Comparison of ENCODE assay signal across 8 mouse cellular contexts in genomic region chr8:108887256-108887615, GRCm38 (mm10).
A peak's percentile ranks its signal among the peaks of the same experiment; 100 is the strongest.
DNase-seq lines count a peak whose midpoint lies in the region; ATAC-seq and TF ChIP-seq lines count a peak whose summit lies in the region.

No protein-coding gene starts in this region.

- ATAC-seq in hindbrain, embryonic 12.5 days (ENCODE audit: low FRiP score), result no peak
- ATAC-seq in midbrain, embryonic 14.5 days (ENCODE audit: low FRiP score, low TSS enrichment), result no peak

- H3K27me3 ChIP-seq in C2C12 (ENCODE audit: control insufficient read depth, insufficient read depth, insufficient read length), result no peaks in the 10 kb centered on the region
- H3K27me3 ChIP-seq in hindbrain, embryonic 12.5 days, result no peaks in the 10 kb centered on the region
- no peaks in the 10 kb centered on the region for H3K27me3 ChIP-seq in midbrain, embryonic 14.5 days (ENCODE audit: control insufficient read depth, insufficient read depth, low read length)

- no peaks in the 10 kb centered on the region for H3K9me3 ChIP-seq in hindbrain, embryonic 12.5 days (replicated peaks)
- no peaks in the 10 kb centered on the region for H3K9me3 ChIP-seq in midbrain, embryonic 14.5 days (ENCODE audit: control insufficient read depth, low read length)

- H3K4me2 ChIP-seq in hindbrain, embryonic 12.5 days (replicated peaks), result peak overlapping the region; percentile 38; the same call in 1 of the 2 replicates
- H3K4me2 ChIP-seq in midbrain, embryonic 14.5 days (ENCODE audit: low read length), result no peak overlapping the region

- peaks cover 2% of the 10 kb centered on the region for H3K36me3 ChIP-seq in C2C12 (ENCODE audit: control insufficient read depth, insufficient read depth)
- H3K36me3 ChIP-seq in hindbrain, embryonic 12.5 days, result no peaks in the 10 kb centered on the region
- H3K36me3 ChIP-seq in midbrain, embryonic 14.5 days (ENCODE audit: control insufficient read depth, insufficient read depth, low read length), result no peaks in the 10 kb centered on the region

- no peak overlapping the region for H3ac ChIP-seq in C2C12 (ENCODE audit: control insufficient read depth, insufficient read length, low read depth)

- DNase-seq in gastrocnemius, postnatal 10 days, result peak; percentile 19
- DNase-seq in gastrocnemius, postnatal 36 days, result no peak
- no peak for DNase-seq in midbrain, embryonic 14.5 days
- DNase-seq in frontal cortex, postnatal 25 days (ENCODE audit: low spot score in 2 of 2), result no peak
- no peak for DNase-seq in embryo, embryonic 9.5 days (ENCODE audit: extremely low spot score)
- no peak for DNase-seq in retina, embryonic 14.5 days (ENCODE audit: low spot score)

- TF ChIP-seq CTCF in C2C12 (IDR thresholded peaks at IDR 0.05; ENCODE audit: control insufficient read depth, insufficient read depth, insufficient read length), result no peak

- intact Hi-C loops in gastrocnemius, postnatal 36 days (cut with DNase I), result loop anchor here (2.0 kb wide), 1 partner anchor 24 kb away; no protein-coding TSS in a partner anchor

- H3K9ac ChIP-seq in hindbrain, embryonic 12.5 days, result no peak overlapping the region
- no peak overlapping the region for H3K9ac ChIP-seq in midbrain, embryonic 14.5 days (replicated peaks; ENCODE audit: low read length)

- H3K4me1 ChIP-seq in hindbrain, embryonic 12.5 days, result peaks cover 61% of the 10 kb centered on the region
- peaks cover 51% of the 10 kb centered on the region for H3K4me1 ChIP-seq in midbrain, embryonic 14.5 days (ENCODE audit: control insufficient read depth, insufficient read depth, low read length)

- H3K4me3 ChIP-seq in C2C12 (ENCODE audit: insufficient read depth, poor library complexity, severe bottlenecking), result peak overlapping the region; percentile 14
- no peak overlapping the region for H3K4me3 ChIP-seq in hindbrain, embryonic 12.5 days
- no peak overlapping the region for H3K4me3 ChIP-seq in midbrain, embryonic 14.5 days (replicated peaks; ENCODE audit: low read depth, low read length)

- H3K79me2 ChIP-seq in C2C12 (ENCODE audit: control insufficient read depth, insufficient read depth), result peaks cover 9% of the 10 kb centered on the region

- H3K79me3 ChIP-seq in C2C12 (ENCODE audit: low read depth), result peaks cover 2% of the 10 kb centered on the region

- H3K27ac ChIP-seq in hindbrain, embryonic 12.5 days, result peak overlapping the region; percentile 56; the same call in 1 of the 2 replicates
- H3K27ac ChIP-seq in midbrain, embryonic 14.5 days (replicated peaks; ENCODE audit: low read depth, low read length), result peak overlapping the region; percentile 67

- WGBS in hindbrain, embryonic 12.5 days, result 75% methylated on average over 14 of the region's 14 CpGs
- 66% methylated on average over 14 of the region's 14 CpGs for whole genome bisulfite sequencing in midbrain, embryonic 14.5 days

TF ChIP-seq in C2C12, 6 proteins besides CTCF, POLR2A, EP300 and RAD21:
- TF ChIP-seq FOSL1 (IDR thresholded peaks at IDR 0.05; ENCODE audit: insufficient read depth, low read length, poor library complexity, severe bottlenecking) (no peak), USF1 (IDR thresholded peaks at IDR 0.05; ENCODE audit: low read depth) (no peak), MYOG (IDR thresholded peaks at IDR 0.05; ENCODE audit: control insufficient read depth, extremely low read depth, insufficient read length) (no peak), CEBPB (IDR thresholded peaks at IDR 0.05; ENCODE audit: low read depth) (no peak), MAX (IDR thresholded peaks at IDR 0.05) (no peak), MYOD1 (IDR thresholded peaks at IDR 0.05; ENCODE audit: control insufficient read depth, insufficient read length, low read depth) (no peak)
TF ChIP-seq in C2C12: peak in this region for 0.
